Mouse (Mus musculus): Measurements from ENCODE around the gene Rab6b.

Rab6b gene

DNA sequence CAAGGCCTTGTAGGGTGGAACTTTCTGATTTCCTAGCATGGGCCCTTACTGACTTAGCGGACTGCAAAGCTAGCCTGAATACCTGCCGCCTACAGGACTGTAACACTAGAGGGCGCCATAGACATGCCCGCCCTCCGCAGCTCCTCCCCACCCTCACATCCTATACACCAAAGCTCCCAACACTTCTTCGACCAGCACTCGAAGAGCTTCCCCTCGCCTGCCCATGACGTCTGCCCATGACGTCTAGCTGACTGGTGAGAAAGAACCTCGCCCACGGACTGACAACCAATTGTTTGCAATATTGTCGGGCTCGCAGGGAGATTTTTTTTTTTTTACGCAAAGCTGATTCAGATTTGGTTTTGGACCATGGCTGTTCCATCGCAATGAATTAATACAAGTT lies 96.3 kb downstream of the Rab6b start:
- peak; percentile 35 for DNase-seq (ENCODE audit: low spot score)

GRCm38 (mm10) chr9:103208802-103209423 lies 97.3 kb downstream of the Rab6b start:
- no peak for DNase-seq (ENCODE audit: low spot score)

DNA sequence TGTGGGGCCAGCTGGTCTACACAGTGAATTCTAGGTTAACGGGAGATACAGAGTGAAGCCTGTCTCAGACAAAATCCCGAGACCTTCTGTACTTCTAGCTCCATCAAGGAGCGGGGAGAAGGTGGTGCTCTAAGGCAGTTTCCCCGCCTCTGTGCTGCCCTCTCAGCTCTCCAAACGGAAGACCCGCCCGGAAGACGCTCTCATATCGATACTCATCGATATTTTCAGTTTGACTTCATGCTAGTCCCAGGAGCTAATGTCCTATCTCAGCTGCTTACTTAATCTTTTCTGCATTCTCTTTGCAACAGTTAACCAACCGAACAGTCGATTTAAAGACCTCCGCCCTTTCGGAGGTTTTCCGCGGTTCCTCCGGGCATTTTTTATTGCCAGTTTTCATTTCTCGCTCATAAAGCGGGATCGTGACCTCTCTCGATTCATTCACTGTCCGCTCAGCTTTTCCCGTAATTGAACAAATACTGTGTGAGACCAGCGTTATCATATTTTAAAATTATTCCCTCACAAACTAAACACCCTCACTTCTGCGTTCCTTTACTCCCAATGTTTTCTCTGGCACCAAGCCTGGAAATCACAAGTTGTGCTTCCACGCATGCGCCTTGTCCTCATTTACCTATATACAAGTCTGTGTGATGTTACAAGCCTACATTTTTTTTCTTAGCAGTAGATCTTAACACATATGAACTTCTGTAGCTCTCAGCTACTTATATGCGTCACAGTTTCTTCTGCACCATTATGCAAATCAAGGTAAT lies 101.2 kb downstream of the Rab6b start:
- no peak for DNase-seq (ENCODE audit: low spot score)

DNA sequence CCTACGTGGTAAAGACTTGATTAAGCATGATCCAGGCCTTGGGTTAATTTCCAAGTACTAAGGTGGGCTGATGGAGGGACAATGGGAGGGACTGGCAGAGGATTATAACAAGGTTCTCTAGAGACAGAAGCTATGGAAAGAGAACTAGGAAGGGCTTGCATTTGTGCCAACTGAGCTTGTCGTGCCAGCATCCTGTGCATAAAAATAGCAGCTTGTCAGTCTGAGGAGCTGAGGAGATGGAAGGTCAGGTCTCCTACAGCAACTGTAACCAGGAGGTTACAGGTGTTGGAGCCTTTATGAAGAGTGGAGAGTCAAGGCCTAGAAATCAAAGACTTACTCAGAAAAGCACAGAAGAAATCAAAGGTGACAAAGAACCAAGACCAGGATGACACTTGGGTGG lies 102.0 kb downstream of the Rab6b start:
- no peak for DNase-seq (ENCODE audit: low spot score)

GRCm38 (mm10) chr9:103214281-103214680 lies 102.7 kb downstream of the Rab6b start:
- no peak for DNase-seq (ENCODE audit: low spot score)

- no peak for DNase-seq (ENCODE audit: low spot score)
These were observed 113.1 kb downstream of the Rab6b start for GRCm38 (mm10) chr9:103224721-103225120.

DNA sequence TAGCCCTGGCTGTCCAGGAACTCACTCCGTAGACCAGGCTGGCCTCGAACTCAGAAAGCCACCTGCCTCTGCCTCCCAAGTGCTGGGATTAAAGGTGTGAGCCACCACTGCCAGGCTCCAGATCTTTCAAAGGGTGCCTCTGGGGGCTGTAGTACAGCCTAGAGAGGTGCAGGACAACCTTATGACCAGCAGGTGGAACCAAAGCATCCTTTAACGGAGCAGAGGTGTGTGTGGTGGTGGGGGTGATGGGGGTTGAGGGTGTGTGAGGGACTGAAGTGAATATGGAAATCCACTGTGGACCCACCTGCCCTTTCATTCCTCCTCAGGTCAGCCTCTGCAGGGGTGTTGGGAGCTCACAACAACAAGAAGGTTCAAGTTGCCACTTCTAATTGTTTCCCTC lies 113.9 kb downstream of the Rab6b start:
- DNase-seq (ENCODE audit: low spot score), result no peak

DNA sequence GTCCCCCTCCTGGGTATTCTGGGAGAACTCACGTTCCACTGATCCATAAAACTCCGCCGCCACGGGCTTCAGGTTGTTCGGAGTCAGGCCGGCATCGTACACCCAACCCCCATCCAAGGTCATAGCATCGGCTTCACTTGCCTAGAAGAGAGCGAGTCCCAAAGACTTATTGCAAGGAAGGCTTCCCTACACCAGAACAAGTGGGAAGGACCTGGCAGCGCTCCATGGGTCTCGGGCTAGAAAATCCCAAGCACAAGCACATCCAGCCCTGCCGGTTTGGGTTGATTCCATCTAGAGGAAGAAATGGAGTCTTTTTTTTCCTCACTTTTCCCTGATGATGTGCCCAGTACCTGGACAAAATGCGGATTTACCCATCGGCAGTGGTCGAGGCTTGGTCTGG lies 115.2 kb downstream of the Rab6b start:
- DNase-seq (ENCODE audit: low spot score), result no peak

GRCm38 (mm10) chr9:103227760-103228159 lies 116.2 kb downstream of the Rab6b start:
- DNase-seq (ENCODE audit: low spot score), result no peak

DNA sequence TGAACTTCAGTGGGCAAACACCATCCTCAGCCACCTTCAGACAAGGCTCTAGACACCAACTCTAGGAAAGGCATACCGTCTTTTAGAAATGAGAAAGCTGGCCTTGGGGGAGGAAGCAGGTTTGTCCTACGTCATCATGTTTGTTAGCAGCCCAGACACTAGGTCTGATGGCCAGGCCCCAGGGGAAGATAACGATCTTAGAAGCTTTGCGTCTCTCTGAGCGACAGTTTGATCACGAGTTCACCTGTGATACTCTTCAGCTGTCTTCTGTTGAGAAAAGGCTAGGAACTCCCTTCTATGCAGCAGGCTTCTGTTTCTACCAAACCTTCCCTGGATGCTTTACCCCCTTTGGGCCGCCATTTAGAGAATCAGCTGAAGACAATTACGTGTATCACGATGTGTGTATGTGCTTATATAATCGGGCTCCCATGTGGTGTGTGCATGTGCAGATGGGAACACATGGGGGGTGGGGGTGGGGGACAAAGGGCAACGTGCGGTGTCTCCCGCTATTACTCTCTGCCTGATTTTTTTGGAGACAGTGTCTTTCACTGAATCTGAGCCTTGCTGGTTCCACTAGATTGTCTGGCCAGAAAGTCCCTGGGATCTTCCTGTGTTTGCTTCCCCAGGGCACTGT lies 116.9 kb downstream of the Rab6b start:
- DNase-seq (ENCODE audit: low spot score), result no peak

DNA sequence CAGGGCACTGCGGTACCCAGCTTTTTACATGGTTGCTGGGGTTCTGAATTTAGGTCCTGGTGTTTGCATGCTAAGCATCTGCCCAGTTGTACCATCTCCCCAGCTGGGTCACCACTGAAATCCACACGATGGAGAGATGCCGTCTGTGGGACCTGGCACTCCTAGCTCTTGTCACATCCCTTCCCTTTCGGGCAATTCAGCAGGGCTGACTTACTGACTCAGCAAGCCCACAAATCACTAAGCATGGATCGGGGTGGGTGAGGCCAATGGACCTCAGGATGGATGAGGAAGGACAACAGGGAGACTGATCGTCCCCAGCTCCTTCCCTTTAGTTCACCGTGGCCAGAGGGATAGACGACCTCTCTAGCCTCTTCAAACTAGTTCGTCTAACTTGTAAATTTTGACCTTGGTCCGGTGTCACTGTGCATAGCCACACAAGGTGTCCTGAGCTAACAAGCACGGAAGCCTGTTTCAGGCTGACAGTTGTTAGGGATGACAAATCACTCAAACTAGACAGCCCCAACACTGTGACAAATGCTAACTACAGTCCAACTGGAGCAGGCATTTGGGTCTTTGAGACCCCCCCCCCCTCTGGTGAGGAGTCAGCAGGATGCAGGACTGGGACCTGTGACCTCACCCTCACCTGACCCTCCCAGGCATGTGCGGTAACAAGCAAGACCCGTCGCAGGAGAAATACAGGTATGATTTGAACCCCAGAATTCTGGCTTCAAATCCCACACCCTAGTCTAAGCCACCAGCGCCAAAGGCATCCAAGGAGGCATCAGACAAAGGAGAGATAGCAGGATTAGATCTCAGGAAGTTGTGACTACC lies 117.7 kb downstream of the Rab6b start:
- no peak for DNase-seq (ENCODE audit: low spot score)

GRCm38 (mm10) chr9:103230151-103230951 lies 118.8 kb downstream of the Rab6b start, which contains the start of the genes Gm20425 and Trf:
Gene Gm20425, minus strand, starts transcription at chr9:103230307.
Gene Trf, minus strand, starts transcription at chr9:103230444.
- no peak for DNase-seq (ENCODE audit: low spot score)

DNA sequence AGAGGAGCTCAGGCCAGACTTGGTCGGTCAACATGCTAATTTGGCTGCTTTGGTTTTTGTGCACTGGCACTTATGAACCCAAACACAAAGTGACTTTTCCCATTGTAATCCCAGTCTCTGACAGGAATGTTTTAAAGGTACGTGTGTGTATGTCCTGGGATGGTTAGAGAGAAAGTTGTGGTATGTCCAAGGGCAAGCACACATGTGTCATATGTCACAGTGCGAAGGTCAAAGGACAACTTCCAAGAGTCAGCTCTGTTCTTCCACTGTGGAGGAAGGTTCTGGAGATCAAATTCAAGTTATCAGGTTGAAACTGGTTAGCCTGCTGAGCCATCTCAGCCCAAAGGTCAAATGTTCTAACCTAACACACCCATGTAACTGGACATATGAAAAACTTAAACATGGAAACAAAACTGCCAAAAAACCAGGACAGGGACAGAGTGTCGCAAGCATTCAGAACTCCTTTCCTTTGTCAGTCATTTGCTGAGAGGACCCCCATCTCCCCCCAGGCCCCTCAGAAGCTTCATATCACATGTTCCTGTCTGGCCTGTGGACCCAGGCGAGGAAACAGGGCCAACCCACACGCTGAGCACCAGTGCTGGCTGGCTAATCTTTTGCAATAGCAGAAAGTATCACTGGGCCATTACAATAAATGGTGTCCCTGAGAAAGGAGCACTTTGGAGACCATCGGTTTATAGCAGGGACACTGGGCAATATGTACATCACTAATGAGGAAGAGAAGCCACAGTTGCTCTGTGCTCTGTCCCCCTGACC lies 120.8 kb downstream of the Rab6b start:
- no peak for DNase-seq (ENCODE audit: low spot score)

DNA sequence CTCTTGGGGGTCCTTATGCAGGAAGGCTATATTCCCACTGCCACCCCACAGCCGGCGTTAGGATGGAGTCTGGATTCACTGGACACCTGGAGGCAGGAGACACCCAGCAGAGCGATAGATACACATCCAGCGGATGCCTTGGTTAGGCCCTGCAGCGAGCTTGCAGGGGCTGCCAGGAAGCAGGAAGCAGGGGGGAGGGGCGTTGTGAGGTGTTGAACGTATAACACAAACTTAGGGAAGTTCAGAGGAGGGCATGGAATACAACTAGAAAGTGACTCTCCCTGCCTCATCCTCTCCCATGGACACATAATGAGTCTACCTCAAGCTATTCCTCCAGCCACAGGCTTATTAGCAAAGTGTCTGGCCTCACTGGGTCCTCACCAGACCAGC lies 121.4 kb downstream of the Rab6b start:
- no peak for DNase-seq (ENCODE audit: low spot score)

DNA sequence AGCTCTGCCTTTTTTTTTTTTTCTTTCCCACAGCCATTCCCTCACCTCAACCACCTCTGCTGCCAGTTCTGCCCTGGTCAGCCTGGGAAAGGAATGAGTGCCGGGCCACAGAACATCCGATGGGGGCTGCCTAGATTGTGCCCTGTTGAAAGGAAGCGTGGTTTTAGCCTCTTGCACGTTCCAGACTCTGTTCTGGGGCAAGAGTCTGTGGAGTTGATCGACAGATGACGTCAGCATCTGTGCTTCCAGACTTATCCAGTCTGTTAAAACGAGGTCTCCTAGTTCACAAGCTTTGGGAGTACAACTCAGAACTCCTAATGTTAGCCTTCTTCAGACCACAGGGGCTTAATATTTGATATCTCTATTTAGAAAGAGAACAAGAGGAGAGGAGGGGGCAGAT lies 122.5 kb downstream of the Rab6b start:
- DNase-seq (ENCODE audit: low spot score), result no peak

- no peak for DNase-seq (ENCODE audit: low spot score)
These were observed 123.1 kb downstream of the Rab6b start for GRCm38 (mm10) chr9:103234565-103235165.

Data from spleen, adult 12 weeks (tissue).